ENCODE assay signal across 30 mouse cellular contexts in genomic region chr8:94789256-94789955, GRCm38 (mm10). TPM values are rescaled to one million over a fixed set of nuclear protein-coding genes. Genes with fewer than 3 reads are reported as not detected.
DNase-seq lines count a peak whose midpoint lies in the region; ATAC-seq and TF ChIP-seq lines count a peak whose summit lies in the region.
"Had no signal": no experiment of that assay in that cellular context is flagged by ENCODE, and none has a peak within 500 bp of the region (broad histone marks: within the 10 kb centered on the region; RNA-seq: fewer than 3 reads in every experiment).

No protein-coding gene starts in this region.

- TF ChIP-seq CTCF in kidney, postnatal 0 days (IDR thresholded peaks at IDR 0.05; ENCODE audit: low read depth): no peak
- no peak for TF ChIP-seq CTCF in midbrain, postnatal 0 days (IDR thresholded peaks at IDR 0.05)
- no peak for TF ChIP-seq CTCF in gastrocnemius, adult 2 months (IDR thresholded peaks at IDR 0.05)

- 0 out of 2 replicates have a peak overlapping the region, but pooled peaks have one; percentile 16 for H3K27ac ChIP-seq in forebrain, embryonic 10.5 days
- no peak overlapping the region for H3K27ac ChIP-seq in forebrain, embryonic 15.5 days (replicated peaks)
- H3K27ac ChIP-seq in kidney, postnatal 0 days: no peak overlapping the region
- peak overlapping the region; percentile 61 for H3K27ac ChIP-seq in midbrain, embryonic 10.5 days (replicated peaks)
- no peak overlapping the region for H3K27ac ChIP-seq in midbrain, postnatal 0 days (ENCODE audit: low read depth, low read length)
- no peak overlapping the region for H3K27ac ChIP-seq in gastrocnemius, adult 2 months
- H3K27ac ChIP-seq: embryonic facial prominence, embryonic 13.5 days; hindbrain, embryonic 12.5 days; limb, embryonic 13.5 days; midbrain, embryonic 12.5 days; neural tube, embryonic 12.5 days had no signal

- H3K9ac ChIP-seq in forebrain, embryonic 15.5 days (replicated peaks): no peak overlapping the region
- H3K9ac ChIP-seq in kidney, postnatal 0 days (ENCODE audit: low read depth, low read length): no peak overlapping the region
- H3K9ac ChIP-seq in midbrain, postnatal 0 days (replicated peaks; ENCODE audit: low read length, poor library complexity, severe bottlenecking): no peak overlapping the region
- H3K9ac ChIP-seq: embryonic facial prominence, embryonic 13.5 days; hindbrain, embryonic 12.5 days; limb, embryonic 13.5 days; midbrain, embryonic 12.5 days; neural tube, embryonic 12.5 days had no signal

- no peak overlapping the region for H3ac ChIP-seq in myocyte (ENCODE audit: control insufficient read depth, insufficient read length)

- intact Hi-C loops in gastrocnemius, adult 2 months (cut with DNase I): no loop called here

- no peaks in the 10 kb centered on the region for H3K79me2 ChIP-seq in myocyte (ENCODE audit: control insufficient read depth, insufficient read depth)

- WGBS in forebrain, embryonic 10.5 days: 59% methylated on average over 10 of the region's 10 CpGs
- 43% methylated on average over 10 of the region's 10 CpGs for WGBS in forebrain, embryonic 15.5 days
- WGBS in kidney, postnatal 0 days: 66% methylated on average over 10 of the region's 10 CpGs
- 47% methylated on average over 10 of the region's 10 CpGs for WGBS in midbrain, embryonic 10.5 days
- WGBS in midbrain, postnatal 0 days: 38% methylated on average over 10 of the region's 10 CpGs

- H3K9me3 ChIP-seq in forebrain, embryonic 10.5 days: no peaks in the 10 kb centered on the region
- H3K9me3 ChIP-seq in forebrain, embryonic 15.5 days: no peaks in the 10 kb centered on the region
- no peaks in the 10 kb centered on the region for H3K9me3 ChIP-seq in kidney, postnatal 0 days (replicated peaks; ENCODE audit: low read length)
- no peaks in the 10 kb centered on the region for H3K9me3 ChIP-seq in midbrain, embryonic 10.5 days (replicated peaks)
- H3K9me3 ChIP-seq in midbrain, postnatal 0 days (ENCODE audit: low read length): no peaks in the 10 kb centered on the region
- H3K9me3 ChIP-seq: embryonic facial prominence, embryonic 13.5 days; hindbrain, embryonic 12.5 days; limb, embryonic 13.5 days; midbrain, embryonic 12.5 days; neural tube, embryonic 12.5 days had no signal

- ATAC-seq in forebrain, embryonic 15.5 days (replicated peaks): no peak
- ATAC-seq in kidney, postnatal 0 days (replicated peaks; ENCODE audit: low FRiP score, low read depth): no peak
- no peak for ATAC-seq in midbrain, postnatal 0 days (ENCODE audit: low FRiP score)
- ATAC-seq: activated CD4-positive, CD25-positive, alpha-beta regulatory T cell, adult 4 months; forebrain, embryonic 14.5 days had no signal

- DNase-seq in forebrain, embryonic 10.5 days (ENCODE audit: extremely low spot score, low spot score): no peak
- DNase-seq in kidney, postnatal 0 days (ENCODE audit: low spot score): peak; percentile 23
- no peak for DNase-seq in kidney, postnatal 10 days
- DNase-seq in midbrain, embryonic 10.5 days (ENCODE audit: low spot score): no peak
- no peak for DNase-seq in midbrain, postnatal 0 days (ENCODE audit: low spot score)
- DNase-seq in gastrocnemius, adult 2 months: no peak
- DNase-seq: adrenal gland, postnatal 10 days; cerebellum, adult 8-10 months; cerebellum, postnatal 36 days; embryo, embryonic 11 days; gastrocnemius, postnatal 14 days; heart, adult 18-20 months; kidney, postnatal 4 days; lung, adult 18-20 months; lung, postnatal 10 days; right cerebral cortex, postnatal 25 days; thymus, postnatal 25 days had no signal

- no peak overlapping the region for H3K4me2 ChIP-seq in forebrain, embryonic 15.5 days (replicated peaks)
- H3K4me2 ChIP-seq in kidney, postnatal 0 days (ENCODE audit: low read length): no peak overlapping the region
- H3K4me2 ChIP-seq in midbrain, postnatal 0 days (ENCODE audit: low read depth, low read length, poor library complexity, severe bottlenecking): no peak overlapping the region
- peak overlapping the region; percentile 28 for H3K4me2 ChIP-seq in myocyte (ENCODE audit: low read depth)
- H3K4me2 ChIP-seq: embryonic facial prominence, embryonic 13.5 days; hindbrain, embryonic 12.5 days; limb, embryonic 13.5 days; midbrain, embryonic 12.5 days; neural tube, embryonic 12.5 days had no signal

- no peak for TF ChIP-seq POLR2A in myocyte (IDR thresholded peaks at IDR 0.05; ENCODE audit: insufficient read length, low read depth)

- H3K4me3 ChIP-seq in forebrain, embryonic 10.5 days: no peak overlapping the region
- H3K4me3 ChIP-seq in forebrain, embryonic 15.5 days: no peak overlapping the region
- H3K4me3 ChIP-seq in kidney, postnatal 0 days (replicated peaks; ENCODE audit: low read depth, low read length): no peak overlapping the region
- H3K4me3 ChIP-seq in midbrain, embryonic 10.5 days: no peak overlapping the region
- H3K4me3 ChIP-seq in midbrain, postnatal 0 days (ENCODE audit: low read depth, low read length): no peak overlapping the region
- no peak overlapping the region for H3K4me3 ChIP-seq in myocyte
- no peak overlapping the region for H3K4me3 ChIP-seq in gastrocnemius, adult 2 months
- H3K4me3 ChIP-seq: embryonic facial prominence, embryonic 13.5 days; hindbrain, embryonic 12.5 days; limb, embryonic 13.5 days; midbrain, embryonic 12.5 days; neural tube, embryonic 12.5 days had no signal

- H3K27me3 ChIP-seq in forebrain, embryonic 10.5 days (ENCODE audit: poor library complexity, severe bottlenecking): no peaks in the 10 kb centered on the region
- no peaks in the 10 kb centered on the region for H3K27me3 ChIP-seq in forebrain, embryonic 15.5 days
- no peaks in the 10 kb centered on the region for H3K27me3 ChIP-seq in kidney, postnatal 0 days (ENCODE audit: insufficient read depth, low read length)
- peaks cover 11% of the 10 kb centered on the region; the same call in 1 of the 2 replicates for H3K27me3 ChIP-seq in midbrain, embryonic 10.5 days (ENCODE audit: low read depth, poor library complexity, severe bottlenecking)
- H3K27me3 ChIP-seq in midbrain, postnatal 0 days (ENCODE audit: insufficient read depth, low read length): no peaks in the 10 kb centered on the region
- no peaks in the 10 kb centered on the region for H3K27me3 ChIP-seq in myocyte (ENCODE audit: control insufficient read depth, insufficient read depth, insufficient read length)
- H3K27me3 ChIP-seq: embryonic facial prominence, embryonic 13.5 days; hindbrain, embryonic 12.5 days; limb, embryonic 13.5 days; neural tube, embryonic 12.5 days had no signal

- H3K4me1 ChIP-seq in forebrain, embryonic 10.5 days: peaks cover 29% of the 10 kb centered on the region
- no peaks in the 10 kb centered on the region for H3K4me1 ChIP-seq in forebrain, embryonic 15.5 days
- H3K4me1 ChIP-seq in kidney, postnatal 0 days (replicated peaks; ENCODE audit: insufficient read depth, low read length): 0 out of 2 replicates have a peak, but pooled peaks cover 8% of the 10 kb centered on the region
- peaks cover 27% of the 10 kb centered on the region for H3K4me1 ChIP-seq in midbrain, embryonic 10.5 days
- H3K4me1 ChIP-seq in midbrain, postnatal 0 days (ENCODE audit: insufficient read depth, low read length): no peaks in the 10 kb centered on the region
- H3K4me1 ChIP-seq: hindbrain, embryonic 12.5 days; neural tube, embryonic 12.5 days had no signal

- H3K36me3 ChIP-seq in forebrain, embryonic 10.5 days (replicated peaks): no peaks in the 10 kb centered on the region
- H3K36me3 ChIP-seq in forebrain, embryonic 15.5 days: no peaks in the 10 kb centered on the region
- no peaks in the 10 kb centered on the region for H3K36me3 ChIP-seq in kidney, postnatal 0 days (ENCODE audit: insufficient read depth, low read length)
- H3K36me3 ChIP-seq in midbrain, embryonic 10.5 days: no peaks in the 10 kb centered on the region
- no peaks in the 10 kb centered on the region for H3K36me3 ChIP-seq in midbrain, postnatal 0 days (ENCODE audit: insufficient read depth, low read length)
- H3K36me3 ChIP-seq in myocyte (ENCODE audit: control insufficient read depth, insufficient read depth): no peaks in the 10 kb centered on the region
- H3K36me3 ChIP-seq: embryonic facial prominence, embryonic 13.5 days; hindbrain, embryonic 12.5 days; limb, embryonic 13.5 days; midbrain, embryonic 12.5 days; neural tube, embryonic 12.5 days had no signal

RNA-seq across cellular contexts. Expression of gene Cx3cl1, which starts 17.6 kb away (rescaled TPM):
- 8.9 and 11.1 TPM in 2 replicates for polyA plus RNA-seq in forebrain, embryonic 10.5 days (2016; fragmentation: Nextera tagmentation; extraction: Ambion mirVana)
- polyA plus RNA-seq in forebrain, embryonic 15.5 days (2015; fragmentation: Nextera tagmentation; extraction: Ambion mirVana): 15.2 and 17.3 TPM in 2 replicates
- 21.5 and 23.4 TPM in 2 replicates for polyA plus RNA-seq in kidney, postnatal 0 days (2015; fragmentation: Nextera tagmentation; extraction: Ambion mirVana)
- 13.6 and 14.3 TPM in 2 replicates for polyA plus RNA-seq in midbrain, embryonic 10.5 days (2016; fragmentation: Nextera tagmentation; extraction: Ambion mirVana)
- total RNA-seq in midbrain, postnatal 0 days (2014; rRNA removed): 82.0 and 111 TPM in 2 replicates
- 105 and 110 TPM in 2 replicates for polyA plus RNA-seq in midbrain, postnatal 0 days (2015; fragmentation: Nextera tagmentation; extraction: Ambion mirVana)
- 8.3 TPM for polyA plus RNA-seq in myocyte (2012; fragmentation: generic; extraction: Trizol)
- 1 to 10 TPM in 1 of 2 experiments, under 1 TPM in 1; 0.36 to 1.0 TPM for total RNA-seq in gastrocnemius, adult 2 months (2021)
- polyA plus RNA-seq: activated CD4-positive, CD25-positive, alpha-beta regulatory T cell, adult 4 months had no signal

RNA-seq across cellular contexts. Expression of gene Ccl17, which starts 20.8 kb away (rescaled TPM):
- not detected in 2 replicates for polyA plus RNA-seq in forebrain, embryonic 10.5 days (2016; fragmentation: Nextera tagmentation; extraction: Ambion mirVana)
- 0.82 and 0.87 TPM in 2 replicates for polyA plus RNA-seq in forebrain, embryonic 15.5 days (2015; fragmentation: Nextera tagmentation; extraction: Ambion mirVana)
- polyA plus RNA-seq in kidney, postnatal 0 days (2015; fragmentation: Nextera tagmentation; extraction: Ambion mirVana): 0.69 and 1.2 TPM in 2 replicates
- polyA plus RNA-seq in midbrain, embryonic 10.5 days (2016; fragmentation: Nextera tagmentation; extraction: Ambion mirVana): not detected in 2 replicates
- 8.5 TPM in 1 of 2 replicates, not detected in the other for total RNA-seq in midbrain, postnatal 0 days (2014; rRNA removed)
- polyA plus RNA-seq in midbrain, postnatal 0 days (2015; fragmentation: Nextera tagmentation; extraction: Ambion mirVana): 4.4 and 4.7 TPM in 2 replicates
- polyA plus RNA-seq in myocyte (2012; fragmentation: generic; extraction: Trizol): 0.48 TPM
- total RNA-seq in gastrocnemius, adult 2 months (2021): not detected
- total RNA-seq: gastrocnemius, postnatal 14 days; heart, postnatal 25 days had no signal
- polyA plus RNA-seq: embryonic facial prominence, embryonic 13.5 days; hindbrain, embryonic 12.5 days; midbrain, embryonic 12.5 days; neural tube, embryonic 12.5 days; spleen, adult 2 months had no signal

RNA-seq across cellular contexts. Expression of gene Ccl22, which starts 44.0 kb away (rescaled TPM):
- polyA plus RNA-seq in forebrain, embryonic 10.5 days (2016; fragmentation: Nextera tagmentation; extraction: Ambion mirVana): not detected in 2 replicates
- polyA plus RNA-seq in forebrain, embryonic 15.5 days (2015; fragmentation: Nextera tagmentation; extraction: Ambion mirVana): not detected in 2 replicates
- polyA plus RNA-seq in kidney, postnatal 0 days (2015; fragmentation: Nextera tagmentation; extraction: Ambion mirVana): not detected in 2 replicates
- polyA plus RNA-seq in midbrain, embryonic 10.5 days (2016; fragmentation: Nextera tagmentation; extraction: Ambion mirVana): not detected in 2 replicates
- not detected in 2 replicates for total RNA-seq in midbrain, postnatal 0 days (2014; rRNA removed)
- not detected in 2 replicates for polyA plus RNA-seq in midbrain, postnatal 0 days (2015; fragmentation: Nextera tagmentation; extraction: Ambion mirVana)
- not detected for polyA plus RNA-seq in myocyte (2012; fragmentation: generic; extraction: Trizol)
- total RNA-seq in gastrocnemius, adult 2 months (2021): not detected
- total RNA-seq: gastrocnemius, postnatal 14 days; heart, postnatal 25 days; left cerebral cortex, adult 18-20 months had no signal
- polyA plus RNA-seq: embryonic facial prominence, embryonic 13.5 days; forebrain, embryonic 14.5 days; heart, embryonic 14.5 days; hindbrain, embryonic 12.5 days; limb, embryonic 13.5 days; midbrain, embryonic 12.5 days; neural tube, embryonic 12.5 days had no signal

RNA-seq across cellular contexts. Expression of gene Coq9, which starts 48.7 kb away (rescaled TPM):
- 51.1 and 56.6 TPM in 2 replicates for polyA plus RNA-seq in forebrain, embryonic 10.5 days (2016; fragmentation: Nextera tagmentation; extraction: Ambion mirVana)
- polyA plus RNA-seq in forebrain, embryonic 15.5 days (2015; fragmentation: Nextera tagmentation; extraction: Ambion mirVana): 57.2 and 59.6 TPM in 2 replicates
- 101 and 108 TPM in 2 replicates for polyA plus RNA-seq in kidney, postnatal 0 days (2015; fragmentation: Nextera tagmentation; extraction: Ambion mirVana)
- 50.4 and 52.6 TPM in 2 replicates for polyA plus RNA-seq in midbrain, embryonic 10.5 days (2016; fragmentation: Nextera tagmentation; extraction: Ambion mirVana)
- 101 and 110 TPM in 2 replicates for total RNA-seq in midbrain, postnatal 0 days (2014; rRNA removed)
- polyA plus RNA-seq in midbrain, postnatal 0 days (2015; fragmentation: Nextera tagmentation; extraction: Ambion mirVana): 46.5 and 54.8 TPM in 2 replicates
- 126 TPM for polyA plus RNA-seq in myocyte (2012; fragmentation: generic; extraction: Trizol)
- 100 to 1,000 TPM; 359 to 480 TPM for total RNA-seq in gastrocnemius, adult 2 months (2021)

RNA-seq across cellular contexts. Expression of gene Ciapin1, which starts 48.8 kb away (rescaled TPM):
- polyA plus RNA-seq in forebrain, embryonic 10.5 days (2016; fragmentation: Nextera tagmentation; extraction: Ambion mirVana): 178 and 180 TPM in 2 replicates
- polyA plus RNA-seq in forebrain, embryonic 15.5 days (2015; fragmentation: Nextera tagmentation; extraction: Ambion mirVana): 144 and 145 TPM in 2 replicates
- polyA plus RNA-seq in kidney, postnatal 0 days (2015; fragmentation: Nextera tagmentation; extraction: Ambion mirVana): 112 and 129 TPM in 2 replicates
- 185 and 201 TPM in 2 replicates for polyA plus RNA-seq in midbrain, embryonic 10.5 days (2016; fragmentation: Nextera tagmentation; extraction: Ambion mirVana)
- total RNA-seq in midbrain, postnatal 0 days (2014; rRNA removed): 60.6 and 62.7 TPM in 2 replicates
- 162 and 164 TPM in 2 replicates for polyA plus RNA-seq in midbrain, postnatal 0 days (2015; fragmentation: Nextera tagmentation; extraction: Ambion mirVana)
- polyA plus RNA-seq in myocyte (2012; fragmentation: generic; extraction: Trizol): 74.9 TPM
- total RNA-seq in gastrocnemius, adult 2 months (2021): 10 to 100 TPM; 29.7 to 44.5 TPM

Comparison
In these comparisons a context has a peak if more than half of its experiments do, and no peak if none do; other contexts are left out.
1. H3K27ac ChIP-seq: peak in forebrain, embryonic 10.5 days (single experiment) and midbrain, embryonic 10.5 days (single experiment); none in forebrain, embryonic 15.5 days (single experiment), kidney, postnatal 0 days (single experiment), midbrain, postnatal 0 days (single experiment) and gastrocnemius, adult 2 months (single experiment).